In the genomic region with DNA sequence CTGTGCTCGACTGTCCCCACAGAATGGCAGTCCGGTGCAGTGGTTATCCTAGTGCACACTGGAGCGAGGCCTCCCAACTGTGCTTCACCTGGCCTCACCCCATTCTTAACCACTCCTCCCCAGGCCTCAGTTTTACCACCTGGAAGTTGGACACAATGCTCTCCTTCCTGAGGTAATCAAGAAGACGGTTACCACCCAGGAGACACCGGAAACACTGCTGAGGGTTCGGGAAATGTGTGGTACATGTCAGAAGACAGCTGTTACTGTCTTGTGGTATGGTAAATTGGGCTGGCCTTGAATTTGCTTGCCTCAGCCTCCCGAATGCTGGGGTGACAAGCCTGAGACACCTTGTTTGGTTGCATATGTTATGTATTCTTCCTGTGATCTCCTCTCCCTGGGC, we compare ENCODE assay signal across 26 mouse cellular contexts.
DNase-seq lines count a peak whose midpoint lies in the region; ATAC-seq and TF ChIP-seq lines count a peak whose summit lies in the region.
"Had no signal": no experiment of that assay in that cellular context is flagged by ENCODE, and none has a peak within 500 bp of the region (broad histone marks: within the 10 kb centered on the region; RNA-seq: fewer than 3 reads in every experiment).

No protein-coding gene starts in this region.

- H3K27me3 ChIP-seq in ES-Bruce4 (ENCODE audit: control insufficient read depth, insufficient read depth, low read length, poor library complexity, severe bottlenecking) = no peaks in the 10 kb centered on the region
- H3K27me3 ChIP-seq: embryonic facial prominence, embryonic 12.5 days; embryonic facial prominence, embryonic 15.5 days; hindbrain, embryonic 13.5 days had no signal

- 0 out of 2 replicates have a peak, but pooled peaks have one; percentile 16 for TF ChIP-seq EP300 in ES-Bruce4 (IDR thresholded peaks at IDR 0.05; ENCODE audit: insufficient read depth, low read depth, low read length)

- H3K9ac ChIP-seq in ES-Bruce4 (ENCODE audit: low read depth, poor library complexity, severe bottlenecking) = no peak overlapping the region
- H3K9ac ChIP-seq: embryonic facial prominence, embryonic 12.5 days; embryonic facial prominence, embryonic 15.5 days; forebrain, postnatal 0 days; heart, embryonic 12.5 days; heart, embryonic 15.5 days; hindbrain, embryonic 13.5 days had no signal

- H3K4me3 ChIP-seq in ES-Bruce4 (ENCODE audit: low read depth, low read length) = no peak overlapping the region
- H3K4me3 ChIP-seq: embryonic facial prominence, embryonic 12.5 days; embryonic facial prominence, embryonic 15.5 days; gastrocnemius, adult 2 months; heart, embryonic 12.5 days; heart, embryonic 15.5 days; hindbrain, embryonic 10.5 days; hindbrain, embryonic 13.5 days had no signal

- ATAC-seq in megakaryocyte, adult 5-6 weeks (ENCODE audit: poor library complexity, severe bottlenecking) = no peak
- ATAC-seq: CD4-positive, CD25-positive, alpha-beta regulatory T cell, adult 4 months; forebrain, embryonic 14.5 days; forebrain, postnatal 0 days; hindbrain, embryonic 16.5 days had no signal

- DNase-seq in thymus, postnatal 0 days (ENCODE audit: low spot score) = peak; percentile 26
- DNase-seq in thymus, postnatal 25 days = no peak
- DNase-seq in R1 (ENCODE audit: low read depth, low spot score) = peak; percentile 87
- DNase-seq in layer of hippocampus, postnatal 25 days (ENCODE audit: extremely low spot score in 1 of 2, low spot score in 1 of 2) = no peak
- DNase-seq: adrenal gland, postnatal 14 days; cerebellum, adult 11 months; cerebellum, adult 2 months; cerebellum, adult 9-11 months; cerebellum, postnatal 25 days; forebrain, postnatal 0 days; gastrocnemius, adult 2 months; gastrocnemius, postnatal 25 days; heart, adult 18-20 months; heart, postnatal 10 days; heart, postnatal 36 days had no signal

- H3K27ac ChIP-seq in ES-Bruce4 (ENCODE audit: insufficient read depth, low read length) = no peak overlapping the region
- H3K27ac ChIP-seq: embryonic facial prominence, embryonic 12.5 days; embryonic facial prominence, embryonic 15.5 days; gastrocnemius, adult 2 months; heart, embryonic 15.5 days; hindbrain, embryonic 10.5 days; hindbrain, embryonic 13.5 days had no signal

- no peak for TF ChIP-seq POLR2A in ES-Bruce4 (IDR thresholded peaks at IDR 0.05; ENCODE audit: insufficient read depth, low read length)

- no peaks in the 10 kb centered on the region for H3K36me3 ChIP-seq in ES-Bruce4 (ENCODE audit: control insufficient read depth, insufficient read depth, low read length, poor library complexity, severe bottlenecking)
- H3K36me3 ChIP-seq: embryonic facial prominence, embryonic 12.5 days; embryonic facial prominence, embryonic 15.5 days; heart, embryonic 12.5 days; heart, embryonic 15.5 days had no signal

- H3K4me1 ChIP-seq in ES-Bruce4 (ENCODE audit: control insufficient read depth, insufficient read depth, low read length) = peaks cover 5% of the 10 kb centered on the region

- no peaks in the 10 kb centered on the region for H3K9me3 ChIP-seq in ES-Bruce4 (replicated peaks; ENCODE audit: control insufficient read depth, insufficient read depth, low read length, poor library complexity, severe bottlenecking)
- H3K9me3 ChIP-seq: embryonic facial prominence, embryonic 12.5 days; embryonic facial prominence, embryonic 15.5 days; heart, embryonic 12.5 days; heart, embryonic 15.5 days; hindbrain, embryonic 10.5 days; hindbrain, embryonic 13.5 days had no signal

- TF ChIP-seq CTCF in ES-Bruce4 (IDR thresholded peaks at IDR 0.05; ENCODE audit: low read depth, low read length) = no peak

Comparison
In these comparisons a context has a peak if more than half of its experiments do, and no peak if none do; other contexts are left out.
1. DNase-seq: peak in thymus, postnatal 0 days (single experiment) and R1 (single experiment); none in thymus, postnatal 25 days (single experiment) and layer of hippocampus, postnatal 25 days (0 of 2).